Mouse (Mus musculus): ENCODE measurements around the gene Mical3. TPM values are rescaled to one million over a fixed set of nuclear protein-coding genes. Genes with fewer than 3 reads are reported as not detected.
"Not testable (repeated sequence)": the region's sequence is repeated elsewhere in the genome, so short reads cannot be mapped to it uniquely, and the experiment has no call there.

Gene Mical3
- polyA plus RNA-seq, 1 experiment from 2014 or later: 17.0 TPM

DNA sequence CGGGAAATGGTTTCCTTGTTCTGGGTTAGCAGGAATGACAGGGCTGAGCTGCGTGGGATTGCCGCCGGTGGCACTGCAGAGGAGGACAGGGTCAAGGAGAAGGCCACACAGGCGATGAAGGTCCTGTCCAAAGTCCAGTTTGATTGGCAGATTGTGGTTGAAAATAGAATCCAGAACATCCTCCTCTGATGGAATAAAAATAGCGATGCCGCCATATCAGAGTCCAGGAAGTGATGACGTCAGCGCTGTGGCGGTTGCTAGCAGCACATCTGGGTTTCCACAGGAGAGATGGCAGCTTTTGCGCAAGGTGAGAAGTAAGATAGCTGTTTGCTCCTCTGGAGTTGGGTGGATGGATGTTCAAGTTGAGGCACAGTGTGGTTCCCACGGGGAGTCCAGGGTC lies 198.2 kb downstream of the Mical3 start:
- DNase-seq (ENCODE audit: low spot score) (no peak), ATAC-seq (ENCODE audit: low read depth) (no peak)
- no peaks in the 10 kb centered on the region for H3K9me3 ChIP-seq (ENCODE audit: control insufficient read depth, low read length)
- no peak overlapping the region for H3K9ac ChIP-seq (ENCODE audit: low read depth, low read length)
- H3K36me3 ChIP-seq (ENCODE audit: control insufficient read depth, insufficient read depth, low read length): peaks cover 26% of the 10 kb centered on the region
- H3K4me3 ChIP-seq (ENCODE audit: low read depth, low read length): no peak overlapping the region
- no peak overlapping the region for H3K27ac ChIP-seq (replicated peaks; ENCODE audit: low read depth, low read length)
- WGBS: 88% methylated on average over 12 of the region's 12 CpGs
- H3K4me2 ChIP-seq (ENCODE audit: low read depth, low read length): no peak overlapping the region
- H3K27me3 ChIP-seq (replicated peaks; ENCODE audit: control insufficient read depth, insufficient read depth, low read length): no peaks in the 10 kb centered on the region
- H3K4me1 ChIP-seq (ENCODE audit: control insufficient read depth, insufficient read depth, low read length): no peaks in the 10 kb centered on the region

- Histone ChIP-seq H3K4me3 (ENCODE audit: low read depth, low read length) (no peak overlapping the region), H3K9me3 (ENCODE audit: control insufficient read depth, low read length) (no peaks in the 10 kb centered on the region), H3K9ac (ENCODE audit: low read depth, low read length) (no peak overlapping the region), H3K4me1 (ENCODE audit: control insufficient read depth, insufficient read depth, low read length) (no peaks in the 10 kb centered on the region), H3K36me3 (ENCODE audit: control insufficient read depth, insufficient read depth, low read length) (peaks cover 26% of the 10 kb centered on the region), H3K27me3 (replicated peaks; ENCODE audit: control insufficient read depth, insufficient read depth, low read length) (no peaks in the 10 kb centered on the region), H3K27ac (replicated peaks; ENCODE audit: low read depth, low read length) (no peak overlapping the region), H3K4me2 (ENCODE audit: low read depth, low read length) (no peak overlapping the region)
- ATAC-seq (ENCODE audit: low read depth): no peak
- 78% methylated on average over 6 of the region's 6 CpGs for WGBS
- no peak for DNase-seq (ENCODE audit: low spot score)
These were observed 200.1 kb downstream of the Mical3 start for GRCm38 (mm10) chr6:120930450-120931306.

- ATAC-seq (ENCODE audit: low read depth) (no peak), DNase-seq (ENCODE audit: low spot score) (no peak)
- H3K27ac ChIP-seq (replicated peaks; ENCODE audit: low read depth, low read length): no peak overlapping the region
- no peak overlapping the region for H3K9ac ChIP-seq (ENCODE audit: low read depth, low read length)
- no peak overlapping the region for H3K4me2 ChIP-seq (ENCODE audit: low read depth, low read length)
- no peaks in the 10 kb centered on the region for H3K27me3 ChIP-seq (replicated peaks; ENCODE audit: control insufficient read depth, insufficient read depth, low read length)
- no peaks in the 10 kb centered on the region for H3K9me3 ChIP-seq (ENCODE audit: control insufficient read depth, low read length)
- H3K36me3 ChIP-seq (ENCODE audit: control insufficient read depth, insufficient read depth, low read length): peaks cover 19% of the 10 kb centered on the region
- H3K4me1 ChIP-seq (ENCODE audit: control insufficient read depth, insufficient read depth, low read length): no peaks in the 10 kb centered on the region
- H3K4me3 ChIP-seq (ENCODE audit: low read depth, low read length): no peak overlapping the region
- WGBS: 32% methylated on average over 1 of the region's 1 CpGs
These were observed 201.4 kb downstream of the Mical3 start for GRCm38 (mm10) chr6:120929421-120929820.

GRCm38 (mm10) chr6:120927765-120928164 lies 203.0 kb downstream of the Mical3 start:
- Histone ChIP-seq H3K36me3 (ENCODE audit: control insufficient read depth, insufficient read depth, low read length) (peaks cover 9% of the 10 kb centered on the region; the same call in 1 of the 2 replicates), H3K4me1 (ENCODE audit: control insufficient read depth, insufficient read depth, low read length) (no peaks in the 10 kb centered on the region), H3K9me3 (ENCODE audit: control insufficient read depth, low read length) (no peaks in the 10 kb centered on the region), H3K4me2 (ENCODE audit: low read depth, low read length) (no peak overlapping the region), H3K27ac (replicated peaks; ENCODE audit: low read depth, low read length) (no peak overlapping the region), H3K27me3 (replicated peaks; ENCODE audit: control insufficient read depth, insufficient read depth, low read length) (no peaks in the 10 kb centered on the region), H3K9ac (ENCODE audit: low read depth, low read length) (no peak overlapping the region), H3K4me3 (ENCODE audit: low read depth, low read length) (no peak overlapping the region)
- 67% methylated on average over 3 of the region's 3 CpGs for WGBS
- ATAC-seq (ENCODE audit: low read depth): no peak
- no peak for DNase-seq (ENCODE audit: low spot score)

DNA sequence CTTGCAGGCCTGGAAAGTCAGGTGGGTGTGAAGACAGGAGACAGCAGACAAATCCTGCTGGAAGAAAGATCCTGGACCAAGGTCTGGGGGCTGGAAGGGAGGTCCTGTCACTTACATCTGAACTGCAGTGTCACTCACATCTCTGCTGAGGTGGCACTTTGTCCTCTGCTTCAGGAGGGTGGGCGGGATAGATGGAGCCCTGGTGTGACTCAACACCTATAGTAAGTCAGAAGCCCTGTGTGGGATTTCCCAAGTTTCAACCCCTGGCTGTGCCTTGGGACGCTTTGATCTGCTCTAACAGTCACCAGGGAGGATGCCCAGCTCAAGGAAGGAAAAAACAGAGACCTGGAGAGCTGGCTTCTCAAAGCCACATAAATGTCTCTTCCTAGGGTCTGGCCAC lies 203.9 kb downstream of the Mical3 start:
- H3K4me1 ChIP-seq (ENCODE audit: control insufficient read depth, insufficient read depth, low read length): no peaks in the 10 kb centered on the region
- no peaks in the 10 kb centered on the region for H3K27me3 ChIP-seq (replicated peaks; ENCODE audit: control insufficient read depth, insufficient read depth, low read length)
- H3K36me3 ChIP-seq (ENCODE audit: control insufficient read depth, insufficient read depth, low read length): 0 out of 2 replicates have a peak, but pooled peaks cover 2% of the 10 kb centered on the region
- no peak overlapping the region for H3K27ac ChIP-seq (replicated peaks; ENCODE audit: low read depth, low read length)
- H3K9me3 ChIP-seq (ENCODE audit: control insufficient read depth, low read length): no peaks in the 10 kb centered on the region
- DNase-seq (ENCODE audit: low spot score) (no peak), ATAC-seq (ENCODE audit: low read depth) (no peak)
- no peak overlapping the region for H3K4me3 ChIP-seq (ENCODE audit: low read depth, low read length)
- 67% methylated on average over 2 of the region's 2 CpGs for WGBS
- H3K4me2 ChIP-seq (ENCODE audit: low read depth, low read length): no peak overlapping the region
- no peak overlapping the region for H3K9ac ChIP-seq (ENCODE audit: low read depth, low read length)

GRCm38 (mm10) chr6:120924791-120925321 lies 205.9 kb downstream of the Mical3 start:
- not testable (repeated sequence) for H3K4me2 ChIP-seq (ENCODE audit: low read depth, low read length); H3K36me3 ChIP-seq (ENCODE audit: control insufficient read depth, insufficient read depth, low read length); H3K9ac ChIP-seq (ENCODE audit: low read depth, low read length); ATAC-seq (ENCODE audit: low read depth); H3K4me1 ChIP-seq (ENCODE audit: control insufficient read depth, insufficient read depth, low read length); H3K4me3 ChIP-seq (ENCODE audit: low read depth, low read length); H3K27ac ChIP-seq (replicated peaks; ENCODE audit: low read depth, low read length); DNase-seq (ENCODE audit: low spot score); H3K9me3 ChIP-seq (ENCODE audit: control insufficient read depth, low read length); H3K27me3 ChIP-seq (replicated peaks; ENCODE audit: control insufficient read depth, insufficient read depth, low read length)
- 72% methylated on average over 2 of the region's 2 CpGs for WGBS

DNA sequence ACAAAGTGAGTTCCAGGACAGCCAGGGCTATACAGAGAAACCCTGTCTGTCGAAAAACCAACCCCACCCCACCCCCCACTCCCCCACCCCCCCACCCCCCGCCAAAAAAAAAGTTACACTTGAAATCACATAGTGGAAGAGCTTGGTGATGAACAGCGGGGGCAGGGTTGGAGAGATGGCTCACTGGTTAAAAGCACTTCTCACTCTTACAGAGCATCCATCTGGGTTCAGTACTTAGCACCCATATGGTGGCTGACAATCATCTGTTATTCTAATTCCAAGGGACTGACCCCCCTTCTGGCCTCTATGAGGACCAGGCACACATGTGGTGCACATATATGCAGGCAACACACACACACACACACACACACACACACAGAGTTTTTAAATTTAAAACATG lies 212.8 kb downstream of the Mical3 start:
- peak overlapping the region; percentile 94; the same call in 1 of the 2 replicates for H3K4me2 ChIP-seq (ENCODE audit: low read depth, low read length)
- WGBS: 50% methylated on average over 3 of the region's 3 CpGs
- H3K4me1 ChIP-seq (ENCODE audit: control insufficient read depth, insufficient read depth, low read length): peaks cover 13% of the 10 kb centered on the region
- H3K9ac ChIP-seq (ENCODE audit: low read depth, low read length): no peak overlapping the region
- no peaks in the 10 kb centered on the region for H3K36me3 ChIP-seq (ENCODE audit: control insufficient read depth, insufficient read depth, low read length)
- 0 out of 2 replicates have a peak, but pooled peaks cover 3% of the 10 kb centered on the region for H3K9me3 ChIP-seq (ENCODE audit: control insufficient read depth, low read length)
- H3K4me3 ChIP-seq (ENCODE audit: low read depth, low read length): no peak overlapping the region
- DNase-seq (ENCODE audit: low spot score) (peak; percentile 20), ATAC-seq (ENCODE audit: low read depth) (no peak)
- H3K27me3 ChIP-seq (replicated peaks; ENCODE audit: control insufficient read depth, insufficient read depth, low read length): 0 out of 2 replicates have a peak, but pooled peaks cover 8% of the 10 kb centered on the region
- no peak overlapping the region for H3K27ac ChIP-seq (replicated peaks; ENCODE audit: low read depth, low read length)

- H3K36me3 ChIP-seq (ENCODE audit: control insufficient read depth, insufficient read depth, low read length); H3K27me3 ChIP-seq (replicated peaks; ENCODE audit: control insufficient read depth, insufficient read depth, low read length); H3K9me3 ChIP-seq (ENCODE audit: control insufficient read depth, low read length); H3K27ac ChIP-seq (replicated peaks; ENCODE audit: low read depth, low read length); DNase-seq (ENCODE audit: low spot score): not testable (repeated sequence)
- H3K4me2 ChIP-seq (ENCODE audit: low read depth, low read length): peak overlapping the region; percentile 94
- H3K4me1 ChIP-seq (ENCODE audit: control insufficient read depth, insufficient read depth, low read length): peaks cover 13% of the 10 kb centered on the region
- 32% methylated on average over 9 of the region's 14 CpGs for WGBS
- peak; percentile 46; the same call in 1 of the 2 replicates for ATAC-seq (ENCODE audit: low read depth)
- H3K4me3 ChIP-seq (ENCODE audit: low read depth, low read length): peak overlapping the region; percentile 64
- peak overlapping the region; percentile 61 for H3K9ac ChIP-seq (ENCODE audit: low read depth, low read length)
These were observed 213.6 kb downstream of the Mical3 start for GRCm38 (mm10) chr6:120916972-120917881.

Data from embryonic facial prominence, embryonic 14.5 days (tissue).